Mouse (Mus musculus): ENCODE data around the gene Elf5. TPM values are rescaled to one million over a fixed set of nuclear protein-coding genes. Genes with fewer than 3 reads are reported as not detected.

The Elf5 gene
- polyA plus RNA-seq, 1 experiment from 2014 or later = not detected

DNA sequence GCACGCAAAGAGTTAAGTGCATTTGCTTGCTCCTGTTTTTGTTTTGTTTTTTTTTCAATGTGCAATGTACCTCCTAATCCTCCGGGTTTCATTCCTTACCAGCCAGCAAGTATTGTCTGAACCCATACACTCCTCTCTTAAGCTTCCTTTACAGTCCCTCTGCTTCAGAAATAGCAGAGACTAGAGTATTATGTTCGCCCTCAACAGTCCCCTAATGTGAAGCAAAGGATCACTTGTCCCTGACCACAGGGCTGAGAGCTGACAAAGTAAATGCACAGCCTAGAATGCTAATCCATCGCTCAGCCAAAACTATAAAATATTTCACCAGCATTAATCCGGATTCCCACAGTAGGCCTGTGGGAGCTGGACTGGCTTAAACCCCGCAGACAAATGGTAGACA is 13.4 kb upstream of the Elf5 start:
- 80% methylated on average over 6 of the region's 6 CpGs for WGBS
- no peak for ATAC-seq (replicated peaks; ENCODE audit: low FRiP score)
- no peak overlapping the region for H3K9ac ChIP-seq (ENCODE audit: low read depth, low read length)

DNA sequence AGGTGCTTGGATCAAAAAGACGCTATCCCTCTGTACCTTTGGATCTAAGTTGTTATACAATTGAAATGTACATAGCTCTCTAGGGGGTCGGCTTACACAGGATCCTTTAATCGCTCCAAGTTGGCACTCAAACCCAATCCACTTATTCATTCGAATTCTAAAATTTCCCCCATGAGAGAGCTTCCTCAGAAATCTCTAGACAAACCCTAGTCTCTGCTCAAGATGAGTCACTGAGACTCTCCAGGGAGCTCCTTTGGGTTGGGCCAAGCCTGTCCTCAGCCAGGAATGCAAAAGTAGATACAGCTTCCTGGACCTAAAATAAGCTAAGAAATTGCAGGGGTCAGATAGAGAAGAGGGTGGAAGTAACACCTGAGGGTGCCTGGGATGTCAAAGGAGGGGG is 10.8 kb upstream of the Elf5 start:
- no peaks in the 10 kb centered on the region for H3K4me1 ChIP-seq (replicated peaks; ENCODE audit: control insufficient read depth, insufficient read depth, low read length)
- DNase-seq (ENCODE audit: low spot score) (no peak), ATAC-seq (replicated peaks; ENCODE audit: low FRiP score) (no peak)
- H3K4me3 ChIP-seq (ENCODE audit: low read depth, low read length) = no peak overlapping the region
- no peak overlapping the region for H3K4me2 ChIP-seq
- no peak overlapping the region for H3K27ac ChIP-seq (ENCODE audit: low read depth, low read length)
- H3K36me3 ChIP-seq (ENCODE audit: control insufficient read depth, insufficient read depth, low read length) = no peaks in the 10 kb centered on the region
- H3K9ac ChIP-seq (ENCODE audit: low read depth, low read length) = no peak overlapping the region
- H3K27me3 ChIP-seq (replicated peaks; ENCODE audit: control insufficient read depth, insufficient read depth, low read length) = no peaks in the 10 kb centered on the region
- no peaks in the 10 kb centered on the region for H3K9me3 ChIP-seq (ENCODE audit: control insufficient read depth, low read length)
- WGBS = 74% methylated on average over 4 of the region's 4 CpGs

More for the DNA sequence above, 13.4 kb upstream of the Elf5 start:
- Histone ChIP-seq H3K27ac (ENCODE audit: low read depth, low read length) (no peak overlapping the region), H3K4me1 (replicated peaks; ENCODE audit: control insufficient read depth, insufficient read depth, low read length) (no peaks in the 10 kb centered on the region), H3K36me3 (ENCODE audit: control insufficient read depth, insufficient read depth, low read length) (no peaks in the 10 kb centered on the region), H3K4me2 (no peak overlapping the region), H3K4me3 (ENCODE audit: low read depth, low read length) (no peak overlapping the region), H3K9me3 (ENCODE audit: control insufficient read depth, low read length) (no peaks in the 10 kb centered on the region), H3K27me3 (replicated peaks; ENCODE audit: control insufficient read depth, insufficient read depth, low read length) (no peaks in the 10 kb centered on the region)
- no peak for DNase-seq (ENCODE audit: low spot score)

- ATAC-seq (replicated peaks; ENCODE audit: low FRiP score) (no peak), DNase-seq (ENCODE audit: low spot score) (no peak)
- Histone ChIP-seq H3K9ac (ENCODE audit: low read depth, low read length) (no peak overlapping the region), H3K4me3 (ENCODE audit: low read depth, low read length) (no peak overlapping the region), H3K4me1 (replicated peaks; ENCODE audit: control insufficient read depth, insufficient read depth, low read length) (no peaks in the 10 kb centered on the region), H3K27me3 (replicated peaks; ENCODE audit: control insufficient read depth, insufficient read depth, low read length) (no peaks in the 10 kb centered on the region), H3K27ac (ENCODE audit: low read depth, low read length) (no peak overlapping the region), H3K36me3 (ENCODE audit: control insufficient read depth, insufficient read depth, low read length) (no peaks in the 10 kb centered on the region), H3K9me3 (ENCODE audit: control insufficient read depth, low read length) (no peaks in the 10 kb centered on the region), H3K4me2 (no peak overlapping the region)
- 73% methylated on average over 3 of the region's 3 CpGs for WGBS
Observed at GRCm38 (mm10) chr2:103406239-103406638, 5.2 kb upstream of the Elf5 start.

GRCm38 (mm10) chr2:103411816-103412215 is 328 bp downstream of the Elf5 start:
- Histone ChIP-seq H3K4me3 (ENCODE audit: low read depth, low read length) (no peak overlapping the region), H3K4me2 (no peak overlapping the region), H3K27me3 (replicated peaks; ENCODE audit: control insufficient read depth, insufficient read depth, low read length) (no peaks in the 10 kb centered on the region), H3K9ac (ENCODE audit: low read depth, low read length) (no peak overlapping the region), H3K4me1 (replicated peaks; ENCODE audit: control insufficient read depth, insufficient read depth, low read length) (no peaks in the 10 kb centered on the region), H3K9me3 (ENCODE audit: control insufficient read depth, low read length) (no peaks in the 10 kb centered on the region), H3K27ac (ENCODE audit: low read depth, low read length) (no peak overlapping the region), H3K36me3 (ENCODE audit: control insufficient read depth, insufficient read depth, low read length) (no peaks in the 10 kb centered on the region)
- DNase-seq (ENCODE audit: low spot score) (no peak), ATAC-seq (replicated peaks; ENCODE audit: low FRiP score) (no peak)
- 81% methylated on average over 3 of the region's 3 CpGs for WGBS

- H3K4me1 ChIP-seq (replicated peaks; ENCODE audit: control insufficient read depth, insufficient read depth, low read length) = no peaks in the 10 kb centered on the region
- no peak overlapping the region for H3K9ac ChIP-seq (ENCODE audit: low read depth, low read length)
- H3K4me3 ChIP-seq (ENCODE audit: low read depth, low read length) = no peak overlapping the region
- no peaks in the 10 kb centered on the region for H3K9me3 ChIP-seq (ENCODE audit: control insufficient read depth, low read length)
- DNase-seq (ENCODE audit: low spot score) (no peak), ATAC-seq (replicated peaks; ENCODE audit: low FRiP score) (no peak)
- no peak overlapping the region for H3K4me2 ChIP-seq
- no peak overlapping the region for H3K27ac ChIP-seq (ENCODE audit: low read depth, low read length)
- WGBS = 54% methylated on average over 5 of the region's 5 CpGs
- no peaks in the 10 kb centered on the region for H3K36me3 ChIP-seq (ENCODE audit: control insufficient read depth, insufficient read depth, low read length)
- no peaks in the 10 kb centered on the region for H3K27me3 ChIP-seq (replicated peaks; ENCODE audit: control insufficient read depth, insufficient read depth, low read length)
Observed at GRCm38 (mm10) chr2:103413381-103413780, 1.9 kb downstream of the Elf5 start.

DNA sequence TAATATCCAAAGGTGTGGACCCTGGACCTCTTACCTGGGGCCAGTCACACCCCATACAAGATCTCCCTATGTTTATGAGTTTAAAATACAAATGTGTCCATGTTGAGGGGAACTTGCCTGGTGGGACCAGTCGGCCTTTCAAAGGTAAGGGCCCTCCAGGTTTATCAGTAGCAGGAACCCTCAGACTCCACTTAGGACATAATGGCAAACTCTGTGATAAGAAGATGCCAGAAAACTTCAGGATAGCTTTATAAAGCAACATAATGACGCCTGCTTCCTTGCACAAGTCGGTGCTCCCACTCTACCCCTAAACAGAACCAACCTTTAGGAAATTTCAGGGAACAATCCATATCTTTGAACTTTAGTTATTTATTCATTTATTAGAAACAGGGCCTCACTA is 4.3 kb downstream of the Elf5 start:
- Histone ChIP-seq H3K36me3 (ENCODE audit: control insufficient read depth, insufficient read depth, low read length) (no peaks in the 10 kb centered on the region), H3K4me2 (no peak overlapping the region), H3K4me1 (replicated peaks; ENCODE audit: control insufficient read depth, insufficient read depth, low read length) (no peaks in the 10 kb centered on the region), H3K27me3 (replicated peaks; ENCODE audit: control insufficient read depth, insufficient read depth, low read length) (no peaks in the 10 kb centered on the region), H3K9me3 (ENCODE audit: control insufficient read depth, low read length) (no peaks in the 10 kb centered on the region), H3K4me3 (ENCODE audit: low read depth, low read length) (no peak overlapping the region), H3K9ac (ENCODE audit: low read depth, low read length) (no peak overlapping the region), H3K27ac (ENCODE audit: low read depth, low read length) (no peak overlapping the region)
- DNase-seq (ENCODE audit: low spot score) (no peak), ATAC-seq (replicated peaks; ENCODE audit: low FRiP score) (no peak)
- WGBS = 79% methylated on average over 3 of the region's 3 CpGs

DNA sequence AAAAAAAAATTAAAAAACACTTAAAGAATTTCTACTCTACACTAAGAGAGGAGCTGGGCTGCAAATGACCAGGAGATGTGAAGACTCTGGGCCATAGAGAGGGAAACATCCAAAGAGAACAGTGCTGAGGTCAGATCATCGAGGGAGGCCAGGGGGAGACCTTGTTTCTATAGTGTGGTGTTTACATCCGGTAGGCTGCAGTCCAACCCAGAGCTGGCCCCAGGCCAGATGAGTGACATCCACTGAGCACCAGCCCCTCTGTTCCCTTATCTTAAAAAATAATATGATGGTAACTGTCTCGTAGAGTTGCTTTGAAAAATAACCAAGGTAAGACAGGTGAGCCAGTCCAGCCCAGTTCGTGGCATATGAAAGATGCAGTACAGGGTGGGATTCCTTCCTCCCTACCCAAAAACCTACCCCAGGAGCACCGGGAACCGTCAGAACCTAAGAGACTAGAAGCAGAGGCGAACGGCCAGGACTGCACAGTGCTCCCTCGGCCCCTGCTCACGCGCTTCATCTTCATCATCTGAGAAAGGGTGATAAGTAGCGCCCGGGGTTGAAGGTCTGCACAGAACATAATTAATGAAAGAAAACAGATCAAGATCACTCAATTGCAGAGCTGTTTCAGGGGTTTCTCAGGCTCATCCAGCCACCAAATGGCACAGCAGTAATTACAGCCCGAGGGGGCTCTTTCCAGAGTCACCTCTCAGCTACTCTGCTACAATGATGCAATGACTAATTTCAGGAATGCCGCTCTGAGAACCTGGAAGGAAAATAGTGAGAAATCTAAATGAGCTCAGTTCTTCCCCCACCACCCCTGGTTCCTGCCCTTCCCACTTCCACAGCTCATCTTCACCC is 9.4 kb downstream of the Elf5 start:
- Histone ChIP-seq H3K27ac (ENCODE audit: low read depth, low read length) (no peak overlapping the region), H3K4me1 (replicated peaks; ENCODE audit: control insufficient read depth, insufficient read depth, low read length) (no peaks in the 10 kb centered on the region), H3K9ac (ENCODE audit: low read depth, low read length) (no peak overlapping the region), H3K27me3 (replicated peaks; ENCODE audit: control insufficient read depth, insufficient read depth, low read length) (no peaks in the 10 kb centered on the region), H3K4me3 (ENCODE audit: low read depth, low read length) (no peak overlapping the region), H3K36me3 (ENCODE audit: control insufficient read depth, insufficient read depth, low read length) (no peaks in the 10 kb centered on the region), H3K4me2 (no peak overlapping the region), H3K9me3 (ENCODE audit: control insufficient read depth, low read length) (no peaks in the 10 kb centered on the region)
- WGBS = 55% methylated on average over 15 of the region's 15 CpGs
- DNase-seq (ENCODE audit: low spot score) (no peak), ATAC-seq (replicated peaks; ENCODE audit: low FRiP score) (no peak)

DNA sequence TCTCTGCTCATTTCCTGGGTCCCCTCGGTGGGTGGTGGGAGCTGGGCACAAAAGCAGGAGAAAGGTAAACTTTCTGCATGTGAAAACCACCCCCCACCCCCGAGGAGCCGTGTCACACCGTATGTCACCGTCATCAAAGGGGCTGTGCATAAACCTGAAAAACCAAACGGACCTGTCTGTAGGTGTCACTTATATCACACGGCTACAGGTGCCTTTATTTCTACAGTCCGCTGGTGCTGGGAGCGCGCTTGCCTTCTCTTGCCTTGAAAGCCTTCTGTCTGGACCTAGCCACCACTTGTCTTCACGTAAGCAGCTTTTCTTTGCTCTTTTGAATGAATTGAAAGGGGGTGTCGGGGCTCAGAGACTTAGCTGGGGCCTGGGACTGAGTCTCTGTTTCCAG is 12.4 kb downstream of the Elf5 start:
- Histone ChIP-seq H3K27me3 (replicated peaks; ENCODE audit: control insufficient read depth, insufficient read depth, low read length) (no peaks in the 10 kb centered on the region), H3K4me2 (no peak overlapping the region), H3K36me3 (ENCODE audit: control insufficient read depth, insufficient read depth, low read length) (no peaks in the 10 kb centered on the region), H3K9me3 (ENCODE audit: control insufficient read depth, low read length) (no peaks in the 10 kb centered on the region), H3K4me1 (replicated peaks; ENCODE audit: control insufficient read depth, insufficient read depth, low read length) (no peaks in the 10 kb centered on the region), H3K9ac (ENCODE audit: low read depth, low read length) (no peak overlapping the region), H3K4me3 (ENCODE audit: low read depth, low read length) (no peak overlapping the region), H3K27ac (ENCODE audit: low read depth, low read length) (no peak overlapping the region)
- ATAC-seq (replicated peaks; ENCODE audit: low FRiP score) (no peak), DNase-seq (ENCODE audit: low spot score) (no peak)
- 75% methylated on average over 12 of the region's 12 CpGs for WGBS

- H3K9ac ChIP-seq (ENCODE audit: low read depth, low read length) = no peak overlapping the region
- DNase-seq (ENCODE audit: low spot score) (no peak), ATAC-seq (replicated peaks; ENCODE audit: low FRiP score) (no peak)
- H3K27me3 ChIP-seq (replicated peaks; ENCODE audit: control insufficient read depth, insufficient read depth, low read length) = no peaks in the 10 kb centered on the region
- H3K4me2 ChIP-seq = no peak overlapping the region
- 27% methylated on average over 12 of the region's 12 CpGs for WGBS
- H3K4me3 ChIP-seq (ENCODE audit: low read depth, low read length) = no peak overlapping the region
- no peaks in the 10 kb centered on the region for H3K9me3 ChIP-seq (ENCODE audit: control insufficient read depth, low read length)
- H3K4me1 ChIP-seq (replicated peaks; ENCODE audit: control insufficient read depth, insufficient read depth, low read length) = no peaks in the 10 kb centered on the region
- H3K36me3 ChIP-seq (ENCODE audit: control insufficient read depth, insufficient read depth, low read length) = no peaks in the 10 kb centered on the region
- no peak overlapping the region for H3K27ac ChIP-seq (ENCODE audit: low read depth, low read length)
Observed at GRCm38 (mm10) chr2:103424349-103425026, 13.0 kb downstream of the Elf5 start.
